Mouse (Mus musculus): ENCODE measurements around the gene Vmn1r66. TPM values are rescaled to one million over a fixed set of nuclear protein-coding genes. Genes with fewer than 3 reads are reported as not detected.

Gene Vmn1r66
- polyA plus RNA-seq (2015; fragmentation: Nextera tagmentation; extraction: Ambion mirVana) = not detected in 2 replicates

GRCm38 (mm10) chr7:10277906-10278305, at the start of gene Vmn1r66:
TSS of gene Vmn1r66 (minus strand) at chr7:10278006.

Other genes with a start within 250 kb of the Vmn1r66 start
- not detected in 2 replicates for gene Vmn2r50, start 224.7 kb downstream of the Vmn1r66 start, polyA plus RNA-seq (2015; fragmentation: Nextera tagmentation; extraction: Ambion mirVana)
- not detected in 2 replicates for gene Vmn2r51, start 172.3 kb downstream of the Vmn1r66 start, polyA plus RNA-seq (2015; fragmentation: Nextera tagmentation; extraction: Ambion mirVana)
- gene Vmn2r52, start 101.4 kb downstream of the Vmn1r66 start, polyA plus RNA-seq (2015; fragmentation: Nextera tagmentation; extraction: Ambion mirVana) = not detected in 2 replicates
- not detected in 2 replicates for gene Vmn1r67, start 165.3 kb upstream of the Vmn1r66 start, polyA plus RNA-seq (2015; fragmentation: Nextera tagmentation; extraction: Ambion mirVana)
- 11.9 and 12.6 TPM in 2 replicates for gene Zik1, start 217.4 kb upstream of the Vmn1r66 start, polyA plus RNA-seq (2015; fragmentation: Nextera tagmentation; extraction: Ambion mirVana)

Data from neural tube, postnatal 0 days (tissue).